Mouse (Mus musculus) bone marrow macrophage, adult 2 months (primary cell): ENCODE data around the gene Tfb1m.

Experiments
- CTCF ChIP-seq: IDR thresholded peaks from 2 replicates; pipeline ENCODE4 v1.5.1; 2012; ENCODE audit warnings: low read depth, mild to moderate bottlenecking, low read length, moderate library complexity
- POLR2A ChIP-seq: IDR thresholded peaks from 2 replicates; pipeline ENCODE4 v1.6.1; 2012; ENCODE audit warnings: mild to moderate bottlenecking, low read depth, low read length, borderline replicate concordance

GRCm38 (mm10) chr17:3541033-3541432 is 16.5 kb downstream of the Tfb1m start:
- no peak for TF ChIP-seq CTCF
- TF ChIP-seq POLR2A, result no peak
